Comparison of ENCODE assay signal across 11 mouse cellular contexts in genomic region chr7:28269355-28269754, GRCm38 (mm10). TPM values are rescaled to one million over a fixed set of nuclear protein-coding genes. Genes with fewer than 3 reads are reported as not detected.
DNase-seq lines count a peak whose midpoint lies in the region; ATAC-seq and TF ChIP-seq lines count a peak whose summit lies in the region.
"Had no signal": no experiment of that assay in that cellular context is flagged by ENCODE, and none has a peak within 500 bp of the region (broad histone marks: within the 10 kb centered on the region; RNA-seq: fewer than 3 reads in every experiment).

No protein-coding gene starts in this region.

- no peak overlapping the region for H3K9ac ChIP-seq in liver, embryonic 14.5 days (replicated peaks)
- no peak overlapping the region for H3K9ac ChIP-seq in liver, embryonic 12.5 days
- no peak overlapping the region for H3K9ac ChIP-seq in hindbrain, embryonic 14.5 days
- H3K9ac ChIP-seq in neural tube, embryonic 14.5 days (replicated peaks; ENCODE audit: low read depth, low read length): no peak overlapping the region
- H3K9ac ChIP-seq: liver, embryonic 13.5 days had no signal

- no peak for ATAC-seq in liver, embryonic 14.5 days (ENCODE audit: insufficient read depth)
- ATAC-seq in liver, embryonic 12.5 days: no peak
- ATAC-seq in hindbrain, embryonic 14.5 days (ENCODE audit: low FRiP score): no peak
- ATAC-seq in neural tube, embryonic 14.5 days (ENCODE audit: low read depth): no peak

- TF ChIP-seq CTCF in liver, embryonic 14.5 days (IDR thresholded peaks at IDR 0.05; ENCODE audit: low read depth): peak; percentile 49

- DNase-seq in liver, embryonic 14.5 days (ENCODE audit: low read depth in 3 of 3, low spot score in 3 of 3): no peak
- DNase-seq in ZHBTc4 (ENCODE audit: low read depth, low spot score): peak; percentile 89
- DNase-seq in hindbrain, embryonic 14.5 days (ENCODE audit: low spot score): no peak
- DNase-seq in left cerebral cortex, adult 9 months (ENCODE audit: low spot score in 2 of 2): no peak
- no peak for DNase-seq in thymus, postnatal 14 days
- DNase-seq in urinary bladder, postnatal 10 days (ENCODE audit: low spot score): no peak
- DNase-seq: kidney, adult 18-20 months; liver, embryonic 13.5 days; thymus, adult 18-20 months had no signal

- peaks cover 13% of the 10 kb centered on the region for H3K27me3 ChIP-seq in liver, embryonic 14.5 days (ENCODE audit: control insufficient read depth, insufficient read depth, low read length)
- peaks cover 37% of the 10 kb centered on the region for H3K27me3 ChIP-seq in liver, embryonic 12.5 days (replicated peaks)
- no peaks in the 10 kb centered on the region for H3K27me3 ChIP-seq in hindbrain, embryonic 14.5 days (ENCODE audit: control insufficient read depth, insufficient read depth, low read length)
- no peaks in the 10 kb centered on the region for H3K27me3 ChIP-seq in neural tube, embryonic 14.5 days (ENCODE audit: control insufficient read depth, insufficient read depth, low read length)

- H3K4me2 ChIP-seq in liver, embryonic 14.5 days (ENCODE audit: low read depth): no peak overlapping the region
- no peak overlapping the region for H3K4me2 ChIP-seq in liver, embryonic 12.5 days
- H3K4me2 ChIP-seq in hindbrain, embryonic 14.5 days (replicated peaks): peak overlapping the region; percentile 68
- H3K4me2 ChIP-seq in neural tube, embryonic 14.5 days (ENCODE audit: low read depth, low read length): peak overlapping the region; percentile 80; the same call in 1 of the 2 replicates

- peaks cover 0 to 2% of the 10 kb centered on the region in 2 experiments; a peak in 1 of 4 replicates for H3K4me1 ChIP-seq in liver, embryonic 14.5 days (replicated peaks; ENCODE audit: control insufficient read depth in 2 of 2, insufficient read depth in 2 of 2, low read length in 1 of 2)
- peaks cover 9% of the 10 kb centered on the region for H3K4me1 ChIP-seq in liver, embryonic 12.5 days
- H3K4me1 ChIP-seq in hindbrain, embryonic 14.5 days (replicated peaks; ENCODE audit: control insufficient read depth, insufficient read depth, low read length): peaks cover 10% of the 10 kb centered on the region; the same call in 1 of the 2 replicates
- no peaks in the 10 kb centered on the region for H3K4me1 ChIP-seq in neural tube, embryonic 14.5 days (ENCODE audit: control insufficient read depth, insufficient read depth, low read length)

- no peaks in the 10 kb centered on the region for H3K36me3 ChIP-seq in liver, embryonic 14.5 days (replicated peaks; ENCODE audit: control insufficient read depth, insufficient read depth, low read depth)
- peaks cover 9% of the 10 kb centered on the region; the same call in 1 of the 2 replicates for H3K36me3 ChIP-seq in liver, embryonic 12.5 days
- H3K36me3 ChIP-seq in hindbrain, embryonic 14.5 days (replicated peaks; ENCODE audit: control insufficient read depth, insufficient read depth): peaks cover 27% of the 10 kb centered on the region
- H3K36me3 ChIP-seq in neural tube, embryonic 14.5 days (ENCODE audit: control insufficient read depth, insufficient read depth, low read length): peaks cover 4% of the 10 kb centered on the region; the same call in 1 of the 2 replicates
- H3K36me3 ChIP-seq: liver, embryonic 13.5 days had no signal

- H3K9me3 ChIP-seq in liver, embryonic 14.5 days (ENCODE audit: control insufficient read depth, low read length): no peaks in the 10 kb centered on the region
- no peaks in the 10 kb centered on the region for H3K9me3 ChIP-seq in liver, embryonic 12.5 days (replicated peaks)
- H3K9me3 ChIP-seq in hindbrain, embryonic 14.5 days (ENCODE audit: control insufficient read depth, low read length): no peaks in the 10 kb centered on the region
- H3K9me3 ChIP-seq in neural tube, embryonic 14.5 days (ENCODE audit: control insufficient read depth, low read length): no peaks in the 10 kb centered on the region
- H3K9me3 ChIP-seq: liver, embryonic 13.5 days had no signal

- WGBS in liver, embryonic 14.5 days (ENCODE audit: insufficient replicate concordance): 83% methylated on average over 12 of the region's 12 CpGs
- WGBS in liver, embryonic 12.5 days (ENCODE audit: insufficient replicate concordance): 79% methylated on average over 12 of the region's 12 CpGs
- WGBS in hindbrain, embryonic 14.5 days: 89% methylated on average over 12 of the region's 12 CpGs
- 94% methylated on average over 12 of the region's 12 CpGs for WGBS in neural tube, embryonic 14.5 days

- H3K27ac ChIP-seq in liver, embryonic 14.5 days: no peak overlapping the region
- H3K27ac ChIP-seq in liver, embryonic 12.5 days: no peak overlapping the region
- H3K27ac ChIP-seq in hindbrain, embryonic 14.5 days: no peak overlapping the region
- no peak overlapping the region for H3K27ac ChIP-seq in neural tube, embryonic 14.5 days (ENCODE audit: low read depth, low read length)
- H3K27ac ChIP-seq: liver, embryonic 13.5 days had no signal

- TF ChIP-seq EP300 in liver, embryonic 14.5 days (IDR thresholded peaks at IDR 0.05; ENCODE audit: low read depth): no peak

- H3K4me3 ChIP-seq in liver, embryonic 14.5 days (ENCODE audit: insufficient read depth in 1 of 2, low read depth in 2 of 2, low read length in 2 of 2): no peak overlapping the region
- H3K4me3 ChIP-seq in liver, embryonic 12.5 days: no peak overlapping the region
- H3K4me3 ChIP-seq in hindbrain, embryonic 14.5 days (replicated peaks; ENCODE audit: low read length): peak overlapping the region; percentile 88
- H3K4me3 ChIP-seq in neural tube, embryonic 14.5 days (ENCODE audit: low read depth, low read length): peak overlapping the region; percentile 90; the same call in 1 of the 2 replicates

RNA-seq across cellular contexts. Expression of gene Eid2, which starts 1.7 kb away (rescaled TPM):
- 1.3 and 2.3 TPM in 2 replicates for polyA plus RNA-seq in liver, embryonic 14.5 days (2012; rRNA removed)
- 0.38 and 1.1 TPM in 2 replicates for polyA plus RNA-seq in liver, embryonic 14.5 days (2014; fragmentation: Nextera tagmentation; extraction: Ambion mirVana)
- 4.6 and 5.4 TPM in 2 replicates for polyA plus RNA-seq in liver, embryonic 12.5 days (2016; fragmentation: Nextera tagmentation; extraction: Ambion mirVana)
- 8.8 and 11.3 TPM in 2 replicates for polyA plus RNA-seq in hindbrain, embryonic 14.5 days (2014; fragmentation: Nextera tagmentation; extraction: Ambion mirVana)
- 7.8 and 7.9 TPM in 2 replicates for polyA plus RNA-seq in neural tube, embryonic 14.5 days (2014; fragmentation: Nextera tagmentation; extraction: Ambion mirVana)

RNA-seq across cellular contexts. Expression of gene Eid2b, which starts 8.2 kb away (rescaled TPM):
- 1.5 and 1.7 TPM in 2 replicates for polyA plus RNA-seq in liver, embryonic 14.5 days (2012; rRNA removed)
- polyA plus RNA-seq in liver, embryonic 14.5 days (2014; fragmentation: Nextera tagmentation; extraction: Ambion mirVana): 1.4 and 2.1 TPM in 2 replicates
- polyA plus RNA-seq in liver, embryonic 12.5 days (2016; fragmentation: Nextera tagmentation; extraction: Ambion mirVana): 3.6 and 3.7 TPM in 2 replicates
- 33.8 and 35.2 TPM in 2 replicates for polyA plus RNA-seq in hindbrain, embryonic 14.5 days (2014; fragmentation: Nextera tagmentation; extraction: Ambion mirVana)
- 33.5 and 33.9 TPM in 2 replicates for polyA plus RNA-seq in neural tube, embryonic 14.5 days (2014; fragmentation: Nextera tagmentation; extraction: Ambion mirVana)

RNA-seq across cellular contexts. Expression of gene Selenov, which starts 21.6 kb away (rescaled TPM):
- polyA plus RNA-seq in liver, embryonic 14.5 days (2012; rRNA removed): not detected in 2 replicates
- not detected in 2 replicates for polyA plus RNA-seq in liver, embryonic 14.5 days (2014; fragmentation: Nextera tagmentation; extraction: Ambion mirVana)
- polyA plus RNA-seq in liver, embryonic 12.5 days (2016; fragmentation: Nextera tagmentation; extraction: Ambion mirVana): not detected in 2 replicates
- polyA plus RNA-seq in hindbrain, embryonic 14.5 days (2014; fragmentation: Nextera tagmentation; extraction: Ambion mirVana): 0.74 and 0.91 TPM in 2 replicates
- 0.70 and 1.5 TPM in 2 replicates for polyA plus RNA-seq in neural tube, embryonic 14.5 days (2014; fragmentation: Nextera tagmentation; extraction: Ambion mirVana)
- polyA plus RNA-seq: liver, embryonic 13.5 days had no signal

RNA-seq across cellular contexts. Expression of gene Dll3, which starts 32.7 kb away (rescaled TPM):
- 0.03 and 0.04 TPM in 2 replicates for polyA plus RNA-seq in liver, embryonic 14.5 days (2012; rRNA removed)
- not detected in 2 replicates for polyA plus RNA-seq in liver, embryonic 14.5 days (2014; fragmentation: Nextera tagmentation; extraction: Ambion mirVana)
- 0.10 and 0.31 TPM in 2 replicates for polyA plus RNA-seq in liver, embryonic 12.5 days (2016; fragmentation: Nextera tagmentation; extraction: Ambion mirVana)
- polyA plus RNA-seq in hindbrain, embryonic 14.5 days (2014; fragmentation: Nextera tagmentation; extraction: Ambion mirVana): 19.1 and 21.0 TPM in 2 replicates
- 21.2 and 21.8 TPM in 2 replicates for polyA plus RNA-seq in neural tube, embryonic 14.5 days (2014; fragmentation: Nextera tagmentation; extraction: Ambion mirVana)

RNA-seq across cellular contexts. Expression of gene Timm50, which starts 42.5 kb away (rescaled TPM):
- polyA plus RNA-seq in liver, embryonic 14.5 days (2012; rRNA removed): 45.4 and 52.3 TPM in 2 replicates
- 91.1 and 95.2 TPM in 2 replicates for polyA plus RNA-seq in liver, embryonic 14.5 days (2014; fragmentation: Nextera tagmentation; extraction: Ambion mirVana)
- 137 and 146 TPM in 2 replicates for polyA plus RNA-seq in liver, embryonic 12.5 days (2016; fragmentation: Nextera tagmentation; extraction: Ambion mirVana)
- polyA plus RNA-seq in hindbrain, embryonic 14.5 days (2014; fragmentation: Nextera tagmentation; extraction: Ambion mirVana): 125 and 137 TPM in 2 replicates
- polyA plus RNA-seq in neural tube, embryonic 14.5 days (2014; fragmentation: Nextera tagmentation; extraction: Ambion mirVana): 132 and 139 TPM in 2 replicates

Comparison
In these comparisons a context has a peak if more than half of its experiments do, and no peak if none do; other contexts are left out.
1. H3K4me2 ChIP-seq: peak in hindbrain, embryonic 14.5 days (single experiment) and neural tube, embryonic 14.5 days (single experiment); none in liver, embryonic 14.5 days (single experiment) and liver, embryonic 12.5 days (single experiment).
2. H3K4me3 ChIP-seq: peak in hindbrain, embryonic 14.5 days (single experiment) and neural tube, embryonic 14.5 days (single experiment); none in liver, embryonic 14.5 days (0 of 2) and liver, embryonic 12.5 days (single experiment).